In genomic region chr5:72994928-72995327, GRCm38 (mm10) we compare ENCODE assay signal across 20 mouse cellular contexts. TPM values are rescaled to one million over a fixed set of nuclear protein-coding genes. Genes with fewer than 3 reads are reported as not detected.
"Had no signal": no experiment of that assay in that cellular context is flagged by ENCODE, and none has a peak within 500 bp of the region (broad histone marks: within the 10 kb centered on the region; RNA-seq: fewer than 3 reads in every experiment).

No protein-coding gene starts in this region.

- H3K9me3 ChIP-seq: liver, embryonic 13.5 days; neural tube, embryonic 13.5 days; stomach, embryonic 15.5 days had no signal

- H3K27ac ChIP-seq: kidney, postnatal 0 days; left cerebral cortex, adult 2 months; liver, embryonic 13.5 days; macrophage; neural tube, embryonic 13.5 days; stomach, embryonic 15.5 days had no signal

- H3K36me3 ChIP-seq: liver, embryonic 13.5 days; neural tube, embryonic 13.5 days; stomach, embryonic 15.5 days had no signal

- H3K27me3 ChIP-seq: liver, embryonic 13.5 days; neural tube, embryonic 13.5 days; stomach, embryonic 15.5 days had no signal

- H3K4me1 ChIP-seq: liver, embryonic 13.5 days; stomach, embryonic 15.5 days had no signal

- ATAC-seq: lung, postnatal 0 days had no signal

- H3K9ac ChIP-seq: liver, embryonic 13.5 days; lung, embryonic 14.5 days; neural tube, embryonic 13.5 days; stomach, embryonic 15.5 days had no signal

- DNase-seq: kidney, adult 2 months; kidney, postnatal 36 days; layer of hippocampus, postnatal 36 days; liver, embryonic 13.5 days; right cerebral cortex, postnatal 25 days; spleen, adult 18-20 months; thymus, postnatal 25 days had no signal

- H3K4me2 ChIP-seq: liver, embryonic 13.5 days; lung, embryonic 14.5 days; neural tube, embryonic 13.5 days; stomach, embryonic 15.5 days had no signal

- H3K4me3 ChIP-seq: left cerebral cortex, adult 2 months; liver, embryonic 13.5 days; neural tube, embryonic 13.5 days; stomach, embryonic 15.5 days had no signal

RNA-seq across cellular contexts. Expression of gene Slc10a4, which starts 11.8 kb away (rescaled TPM):
- polyA plus RNA-seq: liver, adult 2 months; macrophage had no signal

RNA-seq across cellular contexts. Expression of gene Gm10135, which starts 20.4 kb away (rescaled TPM):
- polyA plus RNA-seq: kidney, adult 2 months; kidney, embryonic 14.5 days; kidney, postnatal 0 days; limb, embryonic 11.5 days; limb, embryonic 14.5 days; liver, adult 2 months; liver, embryonic 13.5 days; liver, embryonic 16.5 days; lung, embryonic 14.5 days; lung, postnatal 0 days; macrophage; neural tube, embryonic 13.5 days; stomach, embryonic 15.5 days; thymus, postnatal 0 days had no signal
